Mouse (Mus musculus) cerebellum, adult 11 months (tissue): ENCODE measurements around the gene Akap6.

ENCODE experiments used
- DNase-seq: peaks from one replicate; pipeline ENCODE4 v3.0.0; 2022

Akap6 gene

DNA sequence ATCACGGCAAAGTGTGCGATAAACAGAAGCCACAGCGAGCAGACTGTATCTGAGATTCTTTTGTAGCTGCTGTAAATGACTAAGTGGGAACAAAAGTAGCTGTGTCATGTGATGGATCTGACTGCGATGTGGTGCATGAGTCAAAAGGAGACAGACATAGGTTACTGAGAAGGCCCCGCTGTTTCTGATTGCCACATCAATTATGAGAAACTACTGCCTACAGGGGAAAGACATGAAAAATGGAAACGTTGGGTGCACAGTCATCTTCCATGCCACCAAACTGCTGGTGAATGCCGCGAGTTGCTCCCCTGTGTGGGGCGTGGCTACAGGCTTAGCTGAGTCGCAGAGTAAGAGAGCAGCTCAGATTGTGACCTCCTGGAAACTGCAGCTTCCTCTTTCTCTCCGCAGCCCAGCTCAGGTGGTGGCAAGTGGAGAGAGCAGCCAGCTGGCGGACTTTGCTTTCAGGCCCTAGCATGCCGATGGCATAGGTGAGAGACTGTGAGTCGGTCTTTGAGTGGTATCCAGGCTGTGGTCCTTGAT, 83.8 kb downstream of the Akap6 start:
- peak; percentile 46 for DNase-seq

DNA sequence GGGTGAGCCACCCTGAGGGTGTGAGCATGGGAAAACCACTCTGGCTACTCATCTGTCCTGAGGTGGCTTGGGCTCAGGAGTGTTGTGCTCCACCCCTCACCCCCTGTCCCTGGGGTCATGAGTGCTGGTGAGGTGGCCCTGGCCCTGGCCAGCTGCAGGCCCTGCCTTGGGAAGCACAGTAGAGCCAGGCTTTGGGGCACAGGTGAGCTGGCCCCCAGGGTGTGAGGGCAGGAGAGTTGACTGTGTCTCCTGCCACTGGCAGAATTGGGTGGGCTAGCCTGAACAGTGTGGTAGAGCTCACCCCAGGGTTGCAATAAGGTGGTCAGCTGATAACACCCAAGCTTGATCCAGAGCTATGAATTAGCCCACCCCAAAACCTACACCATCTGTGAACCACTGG, 86.0 kb downstream of the Akap6 start:
- no peak for DNase-seq

DNA sequence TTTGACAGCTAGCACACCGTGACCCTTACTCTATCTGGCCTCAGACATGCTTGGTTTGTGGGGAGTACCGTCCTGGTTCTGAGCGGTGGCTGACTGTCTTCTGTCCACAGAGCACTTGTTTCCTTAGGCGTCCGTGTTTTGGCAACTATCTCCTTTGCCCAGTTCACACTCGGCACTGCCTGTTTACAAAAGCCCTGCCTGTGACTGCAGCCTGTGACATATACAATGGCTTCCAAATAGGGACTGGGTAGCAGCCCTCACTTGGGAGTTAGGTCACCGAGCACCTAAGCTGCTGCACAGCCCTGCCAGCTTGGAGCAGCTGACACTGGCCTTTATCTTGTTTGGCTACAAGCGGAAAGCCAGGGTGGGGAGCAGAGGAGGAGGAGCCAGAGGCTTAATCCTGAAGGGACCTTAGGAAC, 91.2 kb downstream of the Akap6 start:
- DNase-seq, result peak; percentile 50

DNA sequence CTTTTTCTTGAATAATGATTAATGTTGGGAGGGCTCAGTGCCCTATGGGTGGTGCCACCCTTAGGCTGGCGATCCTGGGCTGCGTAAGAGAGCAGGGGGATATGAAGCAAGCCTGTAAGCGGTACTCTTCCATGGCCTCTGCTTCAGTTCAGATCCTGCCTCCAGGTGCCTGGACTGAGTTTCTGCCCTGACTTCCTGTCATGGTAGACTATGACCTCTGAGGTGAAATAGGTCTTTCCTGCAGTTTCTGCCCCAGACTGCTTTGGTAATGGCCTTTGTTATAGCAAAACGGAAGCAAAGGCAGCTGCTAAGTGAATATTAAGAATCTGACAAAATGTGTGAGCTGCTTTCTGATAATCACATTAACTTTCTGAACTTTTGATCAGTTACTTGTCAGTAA, 94.9 kb downstream of the Akap6 start:
- DNase-seq, result no peak

DNA sequence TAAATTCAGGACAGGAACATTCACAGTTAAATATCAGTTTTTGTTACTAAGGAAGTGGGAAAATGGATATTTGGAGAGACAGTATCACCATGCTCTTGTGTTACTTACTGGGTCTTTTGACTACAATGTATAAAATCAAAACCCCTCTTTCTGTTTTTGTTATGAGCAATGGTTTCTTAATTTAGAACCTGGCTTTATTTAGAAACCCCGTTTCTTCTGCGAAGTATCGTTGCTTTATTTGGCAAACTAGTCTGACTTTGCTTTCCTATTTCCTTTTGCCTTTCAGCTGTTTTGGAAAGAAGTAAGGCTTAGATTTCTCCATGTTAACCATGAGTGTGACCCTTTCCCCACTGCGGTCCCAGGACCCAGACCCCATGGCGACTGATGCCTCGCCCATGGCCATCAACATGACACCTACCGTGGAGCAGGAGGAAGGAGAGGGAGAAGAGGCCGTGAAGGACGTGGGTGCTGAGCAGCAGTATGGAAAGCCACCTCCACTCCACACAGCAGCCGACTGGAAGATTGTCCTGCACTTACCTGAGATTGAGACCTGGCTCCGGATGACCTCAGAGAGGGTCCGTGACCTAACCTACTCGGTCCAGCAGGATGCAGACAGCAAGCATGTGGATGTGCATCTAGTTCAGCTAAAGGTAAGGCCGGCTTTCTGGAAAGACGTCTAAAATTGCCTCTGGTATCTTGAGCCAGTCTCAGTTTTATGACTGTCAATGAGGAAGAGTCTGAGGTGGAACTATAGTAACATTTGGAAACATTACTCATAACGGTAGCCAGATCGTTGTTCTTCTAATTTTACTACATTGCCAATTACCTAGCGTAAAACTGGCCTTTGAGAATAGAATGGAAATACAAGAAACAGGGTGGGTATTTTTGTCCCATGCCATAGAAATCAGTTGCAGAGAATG, 96.6 kb downstream of the Akap6 start:
- no peak for DNase-seq

DNA sequence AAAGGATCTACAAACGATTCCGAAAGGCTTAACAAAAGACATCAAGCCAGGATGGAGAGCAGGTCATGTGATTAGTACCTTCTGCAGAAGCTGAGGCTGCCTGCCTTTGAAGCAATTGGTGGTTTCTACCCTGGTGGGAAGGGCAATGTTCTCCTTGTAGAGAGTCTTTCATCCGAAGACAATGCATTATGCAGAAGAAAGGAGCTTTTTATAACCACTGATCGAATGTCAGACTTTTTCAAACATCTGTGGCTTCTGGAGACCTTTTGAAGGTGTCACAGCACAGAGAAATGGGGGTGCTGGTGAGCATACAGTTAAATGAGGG, 97.2 kb downstream of the Akap6 start:
- DNase-seq, result no peak

DNA sequence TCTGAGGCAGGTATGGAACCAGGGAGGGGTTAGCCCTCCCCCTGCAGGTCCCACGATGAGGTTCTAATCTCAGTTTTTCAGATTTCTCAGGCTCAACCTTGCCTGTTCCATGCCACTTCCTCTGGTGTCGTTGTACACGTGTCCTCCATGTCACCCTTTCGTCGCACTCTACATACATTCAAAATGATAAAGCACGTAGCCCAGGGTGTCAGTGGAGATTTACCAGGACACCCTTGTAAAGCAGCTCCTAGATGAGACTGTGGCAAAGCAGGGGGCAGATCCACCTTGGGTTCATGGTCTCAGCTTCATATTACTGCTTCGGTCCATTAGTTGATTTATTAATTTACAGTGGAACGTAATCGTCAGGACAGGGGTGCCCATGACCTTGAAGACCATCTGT, 100.5 kb downstream of the Akap6 start:
- DNase-seq, result no peak

DNA sequence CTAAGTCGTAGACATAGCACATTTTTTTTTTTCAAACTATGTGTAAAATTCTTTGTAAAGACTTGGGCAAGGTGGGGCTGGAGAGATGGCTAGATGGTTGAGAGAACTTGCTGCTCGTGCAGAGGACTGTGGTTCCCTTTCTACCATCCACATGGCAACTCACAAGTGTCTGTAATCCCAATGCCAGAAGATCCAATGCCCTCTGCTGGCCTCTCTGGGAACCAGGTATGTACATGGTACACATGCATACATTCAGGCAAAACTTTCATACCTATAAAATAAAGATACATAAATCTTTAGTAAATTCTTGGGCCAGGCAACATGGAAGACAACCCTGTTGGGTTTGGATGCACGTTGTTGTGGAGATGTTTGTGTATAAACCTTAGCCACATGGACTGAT, 107.1 kb downstream of the Akap6 start:
- no peak for DNase-seq

DNA sequence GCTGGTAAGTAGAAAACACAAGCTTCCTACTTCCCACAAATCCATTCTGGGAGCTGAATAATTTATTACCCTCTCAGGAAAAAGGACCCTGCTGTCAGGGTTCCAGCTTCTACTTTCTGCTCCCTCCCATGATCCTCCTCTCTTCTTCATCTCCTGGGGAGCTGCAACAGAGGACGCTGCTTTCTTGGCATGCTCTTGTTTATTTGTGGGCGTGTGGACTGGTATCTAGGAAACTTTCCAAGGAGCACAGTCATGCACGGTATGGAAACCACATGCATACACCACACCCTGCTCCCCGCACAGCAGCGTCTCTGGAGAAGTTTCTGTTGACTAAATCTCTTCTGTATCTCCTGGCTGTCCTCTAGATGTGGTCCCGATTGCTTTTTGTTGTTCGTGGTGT, 119.4 kb downstream of the Akap6 start:
- no peak for DNase-seq

DNA sequence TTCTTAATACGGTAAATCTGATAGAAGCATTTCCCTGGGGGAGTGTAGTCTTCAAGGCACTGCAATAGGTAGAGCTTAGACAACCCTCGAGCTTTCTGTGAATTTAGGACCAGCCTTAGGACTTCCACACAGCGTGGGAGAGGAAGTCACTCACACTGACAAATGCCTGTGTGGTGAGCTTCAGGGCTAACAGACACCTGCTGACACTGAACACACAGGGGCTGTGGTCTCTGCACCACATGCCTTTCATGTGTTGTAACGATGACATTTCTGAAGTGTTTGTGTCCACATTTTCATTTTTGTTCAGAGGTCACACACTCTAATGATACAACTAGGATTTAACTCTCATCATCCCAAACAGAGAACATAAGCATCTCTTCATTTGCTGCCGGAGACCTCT, 125.6 kb downstream of the Akap6 start:
- DNase-seq, result no peak

DNA sequence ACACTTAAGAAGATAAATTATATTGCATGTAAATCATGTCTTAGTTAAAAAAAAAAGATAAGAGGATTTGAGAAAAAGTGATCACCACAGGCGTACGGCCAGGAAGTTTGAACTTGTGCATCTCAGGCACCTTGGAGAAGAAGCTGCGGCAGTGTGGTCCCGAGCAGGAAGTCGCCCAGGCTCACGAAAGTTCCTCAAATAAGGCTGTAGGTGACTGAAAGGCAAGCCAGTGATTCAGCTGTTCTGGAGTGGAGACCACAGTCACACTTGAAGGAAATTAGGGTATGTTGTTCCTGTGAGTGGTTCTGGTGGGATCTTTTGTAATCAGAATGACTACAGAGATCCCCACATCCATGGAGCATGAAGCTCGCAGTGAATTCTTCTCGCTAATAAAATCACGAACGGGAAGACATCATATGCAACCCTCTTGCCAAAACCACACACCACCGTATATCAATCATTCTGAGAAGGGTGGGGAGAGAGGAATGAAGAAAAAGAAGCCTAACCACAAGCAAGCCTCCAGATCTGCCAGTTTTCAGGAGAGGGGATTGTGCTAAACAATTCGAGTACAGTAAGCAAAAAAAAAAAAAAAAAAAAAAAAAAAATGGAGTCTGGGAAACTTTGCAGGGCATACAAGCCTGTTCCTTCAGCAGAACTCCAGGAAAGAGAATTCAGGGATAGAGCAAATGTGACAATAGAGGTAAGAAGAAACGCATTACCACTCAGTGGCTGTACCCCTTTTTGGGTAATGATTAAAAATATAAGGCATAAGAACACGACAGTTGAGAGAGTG, 130.0 kb downstream of the Akap6 start:
- no peak for DNase-seq

DNA sequence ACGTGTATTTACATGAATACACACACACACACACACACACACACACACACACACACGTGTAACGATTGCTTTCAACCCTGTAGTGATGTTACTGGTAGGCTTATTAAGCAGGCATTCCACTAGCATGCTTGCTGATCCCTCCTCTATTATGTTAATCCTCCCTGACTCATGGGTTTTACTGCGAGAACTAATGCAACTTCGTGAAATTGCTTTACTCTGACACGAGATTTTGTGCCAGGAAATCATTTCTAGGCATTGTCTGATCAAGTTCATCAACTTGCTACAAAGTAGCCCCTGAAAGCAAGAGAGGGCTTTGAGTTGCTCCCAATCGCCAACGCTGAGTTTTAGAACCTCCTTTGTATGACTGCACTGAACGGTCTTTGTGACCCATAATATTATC, 132.6 kb downstream of the Akap6 start:
- no peak for DNase-seq

DNA sequence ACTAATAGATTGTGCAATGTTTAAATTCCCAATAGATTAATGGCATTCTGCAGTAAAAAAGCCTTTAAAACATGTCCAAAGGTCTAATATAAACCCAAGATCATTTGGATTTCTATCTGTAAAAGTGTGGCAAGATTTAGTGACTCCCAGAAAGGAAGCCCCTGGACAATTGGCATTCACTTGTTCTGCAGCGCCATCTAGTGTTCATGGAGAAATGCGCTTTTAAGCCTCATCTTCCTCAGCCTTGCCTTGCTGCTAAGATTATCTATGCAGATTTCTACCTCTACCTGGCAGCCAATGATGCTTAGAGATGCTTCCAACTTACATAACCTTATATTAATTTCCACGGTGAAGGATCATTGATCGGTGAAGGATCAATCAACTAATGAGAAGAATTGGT, 133.0 kb downstream of the Akap6 start:
- peak; percentile 64 for DNase-seq

DNA sequence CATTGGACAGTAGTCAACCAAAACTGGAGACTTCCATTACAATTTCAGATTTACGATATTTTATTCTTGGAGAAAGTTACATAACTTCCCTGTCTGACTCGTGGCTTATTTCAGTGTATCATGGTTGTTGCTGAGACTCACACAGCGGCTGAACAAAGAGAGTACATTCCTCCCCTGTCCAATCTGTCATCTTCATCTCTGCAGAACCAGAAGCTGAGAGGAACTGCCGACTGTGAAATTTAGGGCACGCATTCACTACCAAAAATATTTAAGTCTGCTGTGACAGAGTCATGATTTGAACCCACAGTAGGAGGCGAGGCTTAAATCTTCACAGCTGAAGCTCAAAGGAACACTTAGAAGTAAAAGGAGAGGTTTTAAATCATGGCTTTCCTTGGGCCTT, 134.0 kb downstream of the Akap6 start:
- no peak for DNase-seq

DNA sequence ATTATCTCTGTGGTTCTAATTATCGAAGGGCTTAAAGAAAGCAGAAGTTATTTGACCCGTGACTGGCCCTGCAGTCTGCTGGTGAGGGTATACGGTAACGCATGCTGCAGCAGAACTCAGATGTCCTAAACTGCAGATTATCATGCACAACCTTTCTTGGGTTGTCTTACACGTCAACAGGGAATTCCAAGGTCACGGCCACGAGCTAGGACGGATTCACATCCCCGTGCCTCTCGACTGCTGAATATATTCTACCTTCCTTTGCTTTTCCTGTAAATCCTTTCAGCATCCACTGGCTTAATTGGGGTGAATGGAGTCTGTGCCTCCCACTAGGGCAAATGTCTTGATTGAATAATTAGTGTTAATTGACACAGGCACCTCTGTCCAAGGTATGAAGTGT, 134.9 kb downstream of the Akap6 start:
- no peak for DNase-seq

DNA sequence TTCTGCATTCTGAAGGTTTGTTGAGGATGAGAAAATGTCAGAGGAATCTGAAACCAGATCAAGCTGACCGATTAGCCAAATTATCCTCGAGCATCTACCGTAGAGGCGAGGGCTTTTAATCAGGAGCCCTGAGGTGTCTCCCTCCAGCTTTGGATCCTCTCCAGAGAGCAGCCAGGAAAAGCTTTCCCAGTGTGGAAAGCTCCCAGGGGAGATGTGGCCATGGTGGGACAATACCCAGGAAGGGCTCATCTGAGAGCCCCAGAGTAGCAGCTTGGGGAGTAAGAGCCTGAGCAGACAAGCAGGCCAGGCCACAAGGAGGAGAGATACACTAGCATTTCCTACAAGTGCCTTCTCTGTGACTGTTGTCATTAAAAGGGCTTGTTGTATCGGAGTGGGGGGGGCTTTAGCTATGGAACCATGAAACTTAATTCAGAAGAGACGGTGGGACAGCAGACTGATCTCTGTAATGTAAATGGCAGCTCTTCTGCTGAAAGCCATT, 135.6 kb downstream of the Akap6 start:
- DNase-seq, result no peak

DNA sequence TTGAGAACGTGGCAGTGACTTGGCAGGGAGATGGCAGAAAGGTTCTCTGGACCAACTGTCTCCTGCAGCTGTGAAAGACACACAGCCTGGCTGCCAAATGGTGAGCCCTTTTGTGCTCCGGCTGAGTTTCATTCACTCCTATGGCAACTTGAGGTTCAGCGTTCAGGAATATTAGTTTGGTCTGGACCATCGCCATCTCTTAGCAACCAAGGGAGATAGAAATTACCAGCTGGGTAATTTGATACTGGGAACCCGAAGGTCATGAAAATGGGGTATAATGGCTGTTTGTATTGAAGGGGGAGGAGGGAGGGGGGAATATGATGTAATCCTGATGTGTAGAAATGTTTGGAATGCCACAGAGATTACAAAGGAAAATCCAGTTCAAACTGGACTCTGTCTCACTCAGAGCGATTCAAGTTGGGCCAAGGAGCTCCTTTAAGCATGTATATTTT, 136.1 kb downstream of the Akap6 start:
- no peak for DNase-seq

DNA sequence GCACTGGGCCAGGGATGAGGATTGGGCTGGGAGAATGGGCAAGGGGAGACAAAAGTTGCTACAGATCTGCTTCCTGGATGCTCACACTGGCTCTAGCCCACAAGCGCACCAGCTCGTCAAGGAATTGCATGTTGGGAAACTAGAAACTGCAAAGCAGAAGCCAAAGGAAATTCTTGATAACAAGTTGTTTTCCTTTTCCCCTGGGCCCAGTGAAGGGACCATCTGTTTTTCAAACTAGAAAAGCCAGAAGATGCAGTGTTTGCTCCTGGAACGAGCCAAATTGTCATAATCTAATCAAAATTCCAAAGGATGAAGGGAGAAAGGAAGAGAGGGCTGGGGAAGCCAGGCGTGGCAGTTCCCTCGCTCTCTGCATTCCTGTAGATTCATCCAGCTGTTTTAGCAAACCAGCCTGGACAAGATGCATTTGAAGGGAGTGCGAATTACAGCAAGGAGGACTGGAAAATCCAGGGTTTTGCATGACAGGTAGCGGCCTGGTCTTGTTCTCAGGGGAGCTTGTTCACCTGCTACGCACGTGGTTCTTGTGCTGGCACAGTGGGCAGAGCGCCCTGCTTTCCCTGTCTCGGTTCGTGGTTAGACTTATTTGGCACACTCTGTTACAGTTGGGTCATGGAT, 136.8 kb downstream of the Akap6 start:
- no peak for DNase-seq

DNA sequence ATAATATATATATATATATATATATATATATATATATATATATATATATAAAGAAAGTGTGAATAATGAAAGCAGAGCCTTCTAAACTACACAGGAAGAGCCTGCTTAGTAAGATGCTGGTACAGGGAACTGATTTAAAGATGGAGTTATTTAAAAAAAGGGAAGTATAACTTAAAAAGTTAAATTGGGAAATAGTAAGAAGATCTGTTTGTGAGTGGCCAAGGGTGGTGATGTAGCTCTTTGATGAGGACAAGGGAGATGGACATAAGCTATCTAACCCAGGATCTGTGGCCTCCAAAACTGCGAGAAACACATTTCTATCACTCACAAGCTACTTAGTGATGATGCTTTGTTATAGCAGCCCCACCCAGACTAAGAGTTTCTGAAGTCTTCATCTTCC, 146.8 kb downstream of the Akap6 start:
- no peak for DNase-seq

DNA sequence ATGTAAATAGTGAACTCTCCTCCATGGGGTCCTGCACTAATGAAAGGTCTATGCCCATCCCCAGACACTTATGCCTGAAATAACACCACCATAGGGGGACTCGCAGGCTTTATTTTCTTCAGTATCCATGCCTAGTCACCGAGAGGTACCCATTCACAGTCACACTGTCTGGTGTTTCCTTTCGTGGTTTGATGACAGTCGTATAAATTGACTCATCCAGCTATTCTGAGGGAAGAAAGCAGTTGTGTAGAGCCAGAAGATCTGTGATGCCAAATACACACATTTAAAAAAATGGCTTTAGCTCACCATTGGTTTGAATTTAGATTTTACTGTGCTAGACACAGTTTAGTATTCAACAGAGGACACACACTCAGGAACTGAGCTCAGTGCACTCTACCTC, 147.8 kb downstream of the Akap6 start:
- DNase-seq, result no peak

DNA sequence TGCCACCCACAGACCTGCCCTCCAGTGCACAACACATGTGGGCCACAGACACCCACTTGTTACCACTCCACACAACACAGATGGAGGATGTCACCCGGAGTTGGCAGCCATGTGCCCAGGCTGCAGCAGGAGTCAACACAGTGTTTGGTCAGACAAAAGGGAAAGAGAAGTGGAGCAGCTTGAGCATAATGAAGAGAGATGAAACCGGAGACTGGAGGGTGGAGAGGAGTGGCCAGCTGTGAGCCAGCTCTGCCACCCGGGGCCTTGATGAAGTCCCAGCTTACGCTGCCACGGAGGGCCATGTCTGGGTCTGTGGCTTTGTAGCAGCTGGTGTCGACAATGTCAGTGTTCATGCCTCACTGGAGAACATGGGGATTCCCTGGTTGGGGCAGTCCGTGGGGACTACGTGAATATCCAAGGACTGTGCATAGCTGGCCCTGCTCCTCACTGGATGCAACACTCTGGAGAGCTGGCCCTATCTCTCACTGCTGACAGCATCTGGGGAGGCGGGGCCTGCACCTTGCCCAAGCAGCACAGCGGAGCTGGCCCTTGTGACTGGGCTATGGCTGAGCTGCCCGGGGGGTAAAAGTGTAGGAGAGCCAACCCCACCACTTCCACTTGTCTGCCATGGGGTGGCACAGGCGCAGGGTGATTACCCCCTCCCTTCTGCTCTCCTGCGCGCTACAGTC, 148.8 kb downstream of the Akap6 start:
- DNase-seq, result no peak

DNA sequence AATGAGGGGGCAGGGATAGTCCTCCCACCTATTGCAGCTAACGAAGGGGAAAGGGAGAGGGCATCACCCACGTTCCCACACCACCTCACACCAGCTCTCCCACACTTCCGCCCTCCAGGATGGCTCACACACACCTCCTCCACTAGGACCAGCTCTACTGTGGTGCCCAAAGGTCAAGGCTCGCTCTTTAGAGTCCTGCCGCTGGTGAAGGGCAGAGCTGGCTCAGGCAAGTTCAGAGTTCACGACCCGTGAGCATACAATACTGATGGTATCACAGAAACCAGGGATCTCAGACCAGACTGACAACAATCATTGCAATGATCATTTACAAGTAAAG, 149.3 kb downstream of the Akap6 start:
- DNase-seq, result no peak

DNA sequence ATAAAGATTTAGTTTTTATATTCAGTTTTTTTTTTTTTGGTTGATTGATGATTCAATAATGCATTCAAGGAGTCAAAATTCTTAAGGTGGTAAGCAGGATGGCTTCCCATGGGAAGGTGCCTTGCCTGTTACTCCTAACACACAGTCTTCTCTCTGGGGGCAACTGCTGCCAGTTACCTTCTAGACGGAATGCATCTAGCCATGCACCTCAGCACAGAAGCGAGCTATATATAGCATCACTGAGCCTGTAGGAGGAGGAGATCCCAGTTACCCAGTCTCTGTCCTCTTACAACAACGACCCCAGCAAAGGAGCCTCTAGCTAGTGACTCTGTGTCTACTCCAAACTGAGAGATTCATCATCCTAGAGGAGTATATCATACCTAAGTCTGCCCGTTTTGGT, 150.1 kb downstream of the Akap6 start:
- DNase-seq, result no peak
